Mouse (Mus musculus): ENCODE data around the gene Vps8. TPM values are rescaled to one million over a fixed set of nuclear protein-coding genes. Genes with fewer than 3 reads are reported as not detected.

The Vps8 gene
- polyA plus RNA-seq, 2 experiments, result 3.0 to 5.1 TPM

- Histone ChIP-seq H3K27me3 (ENCODE audit: control insufficient read depth, insufficient read depth, low read length) (no peaks in the 10 kb centered on the region), H3K4me1 (replicated peaks; ENCODE audit: control insufficient read depth in 2 of 2, insufficient read depth in 2 of 2, low read length in 1 of 2) (no peaks in the 10 kb centered on the region), H3K4me3 (ENCODE audit: insufficient read depth in 1 of 2, low read depth in 2 of 2, low read length in 2 of 2) (no peak overlapping the region), H3K36me3 (replicated peaks; ENCODE audit: control insufficient read depth, insufficient read depth, low read depth) (no peaks in the 10 kb centered on the region), H3K27ac (no peak overlapping the region), H3K9ac (replicated peaks) (no peak overlapping the region), H3K4me2 (ENCODE audit: low read depth) (no peak overlapping the region), H3K9me3 (ENCODE audit: control insufficient read depth, low read length) (no peaks in the 10 kb centered on the region)
- DNase-seq (ENCODE audit: low read depth in 3 of 3, low spot score in 3 of 3), result no peak
- WGBS (ENCODE audit: insufficient replicate concordance), result 82% methylated on average over 5 of the region's 5 CpGs
- TF ChIP-seq CTCF (IDR thresholded peaks at IDR 0.05; ENCODE audit: low read depth) (no peak), EP300 (IDR thresholded peaks at IDR 0.05; ENCODE audit: low read depth) (no peak)
- no peak for ATAC-seq (ENCODE audit: insufficient read depth)
Measured at GRCm38 (mm10) chr16:21483803-21484202, 60.9 kb downstream of the Vps8 start.

- WGBS (ENCODE audit: insufficient replicate concordance), result 55% methylated on average over 5 of the region's 5 CpGs
- DNase-seq (ENCODE audit: low read depth in 3 of 3, low spot score in 3 of 3), result no peak
- ATAC-seq (ENCODE audit: insufficient read depth), result no peak
- Histone ChIP-seq H3K9ac (replicated peaks) (no peak overlapping the region), H3K27me3 (ENCODE audit: control insufficient read depth, insufficient read depth, low read length) (no peaks in the 10 kb centered on the region), H3K4me3 (ENCODE audit: insufficient read depth in 1 of 2, low read depth in 2 of 2, low read length in 2 of 2) (no peak overlapping the region), H3K4me1 (replicated peaks; ENCODE audit: control insufficient read depth in 2 of 2, insufficient read depth in 2 of 2, low read length in 1 of 2) (no peaks in the 10 kb centered on the region), H3K4me2 (ENCODE audit: low read depth) (no peak overlapping the region), H3K27ac (no peak overlapping the region), H3K9me3 (ENCODE audit: control insufficient read depth, low read length) (no peaks in the 10 kb centered on the region), H3K36me3 (replicated peaks; ENCODE audit: control insufficient read depth, insufficient read depth, low read depth) (no peaks in the 10 kb centered on the region)
- TF ChIP-seq CTCF (IDR thresholded peaks at IDR 0.05; ENCODE audit: low read depth) (no peak), EP300 (IDR thresholded peaks at IDR 0.05; ENCODE audit: low read depth) (no peak)
Measured at GRCm38 (mm10) chr16:21485716-21486115, 62.8 kb downstream of the Vps8 start.

- Histone ChIP-seq H3K36me3 (replicated peaks; ENCODE audit: control insufficient read depth, insufficient read depth, low read depth) (no peaks in the 10 kb centered on the region), H3K4me1 (replicated peaks; ENCODE audit: control insufficient read depth in 2 of 2, insufficient read depth in 2 of 2, low read length in 1 of 2) (no peaks in the 10 kb centered on the region), H3K4me2 (ENCODE audit: low read depth) (no peak overlapping the region), H3K27me3 (ENCODE audit: control insufficient read depth, insufficient read depth, low read length) (no peaks in the 10 kb centered on the region), H3K9me3 (ENCODE audit: control insufficient read depth, low read length) (no peaks in the 10 kb centered on the region), H3K9ac (replicated peaks) (no peak overlapping the region), H3K4me3 (ENCODE audit: insufficient read depth in 1 of 2, low read depth in 2 of 2, low read length in 2 of 2) (no peak overlapping the region), H3K27ac (no peak overlapping the region)
- no peak for ATAC-seq (ENCODE audit: insufficient read depth)
- 47% methylated on average over 4 of the region's 4 CpGs for WGBS (ENCODE audit: insufficient replicate concordance)
- DNase-seq (ENCODE audit: low read depth in 3 of 3, low spot score in 3 of 3), result peak in 1 of 3 experiments; percentile 16
- TF ChIP-seq CTCF (IDR thresholded peaks at IDR 0.05; ENCODE audit: low read depth), result peak; percentile 80
- no peak for TF ChIP-seq EP300 (IDR thresholded peaks at IDR 0.05; ENCODE audit: low read depth)
Measured at GRCm38 (mm10) chr16:21488413-21488812, 65.5 kb downstream of the Vps8 start.

GRCm38 (mm10) chr16:21492346-21492745 is 69.4 kb downstream of the Vps8 start:
- Histone ChIP-seq H3K4me2 (ENCODE audit: low read depth) (no peak overlapping the region), H3K27me3 (ENCODE audit: control insufficient read depth, insufficient read depth, low read length) (no peaks in the 10 kb centered on the region), H3K4me3 (ENCODE audit: insufficient read depth in 1 of 2, low read depth in 2 of 2, low read length in 2 of 2) (no peak overlapping the region), H3K27ac (no peak overlapping the region), H3K9ac (replicated peaks) (no peak overlapping the region), H3K9me3 (ENCODE audit: control insufficient read depth, low read length) (no peaks in the 10 kb centered on the region), H3K4me1 (replicated peaks; ENCODE audit: control insufficient read depth in 2 of 2, insufficient read depth in 2 of 2, low read length in 1 of 2) (no peaks in the 10 kb centered on the region), H3K36me3 (replicated peaks; ENCODE audit: control insufficient read depth, insufficient read depth, low read depth) (no peaks in the 10 kb centered on the region)
- ATAC-seq (ENCODE audit: insufficient read depth), result no peak
- no peak for TF ChIP-seq EP300 (IDR thresholded peaks at IDR 0.05; ENCODE audit: low read depth)
- no peak for TF ChIP-seq CTCF (IDR thresholded peaks at IDR 0.05; ENCODE audit: low read depth)
- DNase-seq (ENCODE audit: low read depth in 3 of 3, low spot score in 3 of 3), result no peak
- 60% methylated on average over 5 of the region's 5 CpGs for WGBS (ENCODE audit: insufficient replicate concordance)

- Histone ChIP-seq H3K36me3 (replicated peaks; ENCODE audit: control insufficient read depth, insufficient read depth, low read depth) (no peaks in the 10 kb centered on the region), H3K9ac (replicated peaks) (no peak overlapping the region), H3K4me2 (ENCODE audit: low read depth) (no peak overlapping the region), H3K4me1 (replicated peaks; ENCODE audit: control insufficient read depth in 2 of 2, insufficient read depth in 2 of 2, low read length in 1 of 2) (no peaks in the 10 kb centered on the region), H3K4me3 (ENCODE audit: insufficient read depth in 1 of 2, low read depth in 2 of 2, low read length in 2 of 2) (no peak overlapping the region), H3K9me3 (ENCODE audit: control insufficient read depth, low read length) (no peaks in the 10 kb centered on the region), H3K27me3 (ENCODE audit: control insufficient read depth, insufficient read depth, low read length) (no peaks in the 10 kb centered on the region), H3K27ac (no peak overlapping the region)
- ATAC-seq (ENCODE audit: insufficient read depth) (no peak), DNase-seq (ENCODE audit: low read depth in 3 of 3, low spot score in 3 of 3) (no peak)
- WGBS (ENCODE audit: insufficient replicate concordance), result 84% methylated on average over 2 of the region's 2 CpGs
- TF ChIP-seq EP300 (IDR thresholded peaks at IDR 0.05; ENCODE audit: low read depth), result no peak
- TF ChIP-seq CTCF (IDR thresholded peaks at IDR 0.05; ENCODE audit: low read depth), result no peak
Measured at GRCm38 (mm10) chr16:21492894-21493293, 70.0 kb downstream of the Vps8 start.
